In the genomic region with DNA sequence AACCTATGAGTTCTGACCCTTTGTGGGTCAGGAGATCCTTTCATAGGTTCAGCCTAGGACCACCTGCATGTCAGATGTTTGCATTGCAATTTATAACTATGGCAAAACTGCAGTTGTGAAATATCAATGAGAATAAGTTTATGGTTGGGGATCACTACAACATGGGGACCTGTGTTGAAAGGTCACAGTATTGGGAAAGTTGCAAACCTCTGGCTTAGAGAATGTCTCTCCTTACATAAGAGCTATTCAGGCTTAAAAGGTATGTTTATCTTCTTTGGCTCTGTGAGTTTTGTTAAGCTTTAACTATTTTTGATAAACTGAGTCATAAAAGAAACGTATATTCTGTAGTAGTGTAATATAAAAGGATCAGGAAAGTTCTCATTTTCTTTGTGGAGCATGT, we compare ENCODE assay signal across 23 mouse cellular contexts.
"Had no signal": no experiment of that assay in that cellular context is flagged by ENCODE, and none has a peak within 500 bp of the region (broad histone marks: within the 10 kb centered on the region; RNA-seq: fewer than 3 reads in every experiment).

No protein-coding gene starts in this region.

- H3K36me3 ChIP-seq: limb, embryonic 10.5 days; limb, embryonic 12.5 days; limb, embryonic 13.5 days; limb, embryonic 15.5 days; liver, embryonic 12.5 days; liver, embryonic 13.5 days; liver, embryonic 15.5 days; lung, embryonic 15.5 days; midbrain, embryonic 10.5 days; midbrain, embryonic 12.5 days; midbrain, embryonic 13.5 days; midbrain, embryonic 15.5 days; neural tube, embryonic 12.5 days had no signal

- H3K9ac ChIP-seq: limb, embryonic 12.5 days; limb, embryonic 13.5 days; limb, embryonic 15.5 days; liver, embryonic 12.5 days; liver, embryonic 13.5 days; liver, embryonic 14.5 days; liver, embryonic 15.5 days; liver, postnatal 0 days; lung, embryonic 14.5 days; lung, embryonic 15.5 days; midbrain, embryonic 12.5 days; midbrain, embryonic 13.5 days; midbrain, embryonic 15.5 days; neural tube, embryonic 12.5 days had no signal

- H3K4me3 ChIP-seq: limb, embryonic 10.5 days; limb, embryonic 12.5 days; limb, embryonic 13.5 days; limb, embryonic 15.5 days; liver, embryonic 12.5 days; liver, embryonic 13.5 days; liver, embryonic 15.5 days; lung, embryonic 15.5 days; megakaryocyte, embryonic 14.5 days; midbrain, embryonic 10.5 days; midbrain, embryonic 12.5 days; midbrain, embryonic 13.5 days; midbrain, embryonic 15.5 days; myocyte; neural tube, embryonic 12.5 days had no signal

- ATAC-seq: liver, embryonic 12.5 days; liver, postnatal 0 days; lung, postnatal 0 days; midbrain, embryonic 13.5 days; midbrain, embryonic 15.5 days; midbrain, embryonic 16.5 days had no signal

- H3K9me3 ChIP-seq: limb, embryonic 10.5 days; limb, embryonic 12.5 days; limb, embryonic 13.5 days; limb, embryonic 15.5 days; liver, embryonic 12.5 days; liver, embryonic 13.5 days; liver, embryonic 15.5 days; lung, embryonic 15.5 days; megakaryocyte, embryonic 14.5 days; midbrain, embryonic 10.5 days; midbrain, embryonic 12.5 days; midbrain, embryonic 13.5 days; midbrain, embryonic 15.5 days; neural tube, embryonic 12.5 days had no signal

- H3K4me1 ChIP-seq: limb, embryonic 10.5 days; limb, embryonic 12.5 days; limb, embryonic 13.5 days; limb, embryonic 15.5 days; liver, embryonic 12.5 days; liver, embryonic 13.5 days; liver, embryonic 15.5 days; lung, embryonic 15.5 days; megakaryocyte, embryonic 14.5 days; midbrain, embryonic 10.5 days; midbrain, embryonic 12.5 days; midbrain, embryonic 13.5 days; midbrain, embryonic 15.5 days; neural tube, embryonic 12.5 days had no signal

- H3K27me3 ChIP-seq: limb, embryonic 12.5 days; limb, embryonic 13.5 days; limb, embryonic 15.5 days; liver, embryonic 12.5 days; liver, embryonic 13.5 days; liver, embryonic 15.5 days; lung, embryonic 15.5 days; megakaryocyte, embryonic 14.5 days; midbrain, embryonic 12.5 days; midbrain, embryonic 13.5 days; midbrain, embryonic 15.5 days; neural tube, embryonic 12.5 days had no signal

- H3K27ac ChIP-seq: limb, embryonic 10.5 days; limb, embryonic 12.5 days; limb, embryonic 13.5 days; limb, embryonic 15.5 days; liver, embryonic 12.5 days; liver, embryonic 13.5 days; liver, embryonic 14.5 days; liver, embryonic 15.5 days; lung, embryonic 15.5 days; macrophage; midbrain, embryonic 10.5 days; midbrain, embryonic 12.5 days; midbrain, embryonic 13.5 days; midbrain, embryonic 15.5 days; neural tube, embryonic 12.5 days had no signal

- H3K4me2 ChIP-seq: limb, embryonic 12.5 days; limb, embryonic 13.5 days; limb, embryonic 15.5 days; liver, embryonic 11.5 days; liver, embryonic 12.5 days; liver, embryonic 13.5 days; liver, embryonic 15.5 days; lung, embryonic 14.5 days; lung, embryonic 15.5 days; midbrain, embryonic 11.5 days; midbrain, embryonic 12.5 days; midbrain, embryonic 13.5 days; midbrain, embryonic 15.5 days; neural tube, embryonic 12.5 days had no signal
